Mouse (Mus musculus) CH12.LX (cell line): ENCODE measurements around the gene Tyrp1. TPM values are rescaled to one million over a fixed set of nuclear protein-coding genes. Genes with fewer than 3 reads are reported as not detected.

Source experiments
- DNase-seq: peaks from one replicate; pipeline ENCODE4 v3.0.0-alpha.2; 2013; ENCODE audit errors: extremely low read depth
- H3K27ac ChIP-seq: 2 replicates; pipeline ENCODE4 v1.5.1; 2012; ENCODE audit warnings: low read depth, mild to moderate bottlenecking, control low read depth, moderate library complexity; ENCODE audit not compliant: insufficient read depth
- H3K27me3 ChIP-seq: replicated peaks from 2 replicates; pipeline ENCODE3; 2012; ENCODE audit warnings: inconsistent platforms
- H3K36me3 ChIP-seq, 2 experiments: replicated peaks in 1 of 2; 2 replicates each; pipeline versions ENCODE3 to v1.6.1; 2012; ENCODE audit warnings: inconsistent platforms in 1 of 2, low read length in 1 of 2, mild to moderate bottlenecking in 1 of 2, mixed read lengths in 1 of 2, moderate library complexity in 1 of 2; ENCODE audit not compliant: control insufficient read depth in 1 of 2, insufficient read depth in 1 of 2
- H3K4me1 ChIP-seq, 2 experiments: 2 replicates each; pipeline ENCODE4 v1.6.1; 2012; ENCODE audit warnings: inconsistent platforms in 1 of 2, moderate library complexity in 1 of 2; ENCODE audit not compliant: insufficient read depth in 2 of 2, control insufficient read depth in 1 of 2
- H3K4me2 ChIP-seq: 2 replicates; pipeline ENCODE4 v1.6.1; 2012; ENCODE audit warnings: low read depth, mild to moderate bottlenecking, control low read depth; ENCODE audit not compliant: poor library complexity, insufficient read depth, severe bottlenecking
- H3K4me3 ChIP-seq, 3 experiments: fragments of 150-350 bp in 1 of 3; sonication (generic) in 1 of 3; replicated peaks in 1 of 3; 2 replicates each; pipeline versions ENCODE3 to v1.5.1; 2011 to 2012; ENCODE audit warnings: low read depth in 2 of 3, low read length in 2 of 3, mild to moderate bottlenecking in 2 of 3, moderate library complexity in 2 of 3, control low read depth in 1 of 3, improper control_type of control experiment in 1 of 3, inconsistent platforms in 1 of 3, mixed read lengths in 1 of 3; ENCODE audit not compliant: poor library complexity in 1 of 3
- H3K79me2 ChIP-seq: replicated peaks from 2 replicates; pipeline ENCODE4 v1.6.1; 2012; ENCODE audit warnings: mild to moderate bottlenecking, moderate library complexity; ENCODE audit not compliant: control insufficient read depth, poor library complexity, insufficient read depth, severe bottlenecking; ENCODE audit errors: extremely low read depth
- H3K9ac ChIP-seq: 2 replicates; pipeline ENCODE4 v1.6.1; 2012; ENCODE audit warnings: low read depth, mild to moderate bottlenecking, control low read depth, moderate library complexity; ENCODE audit not compliant: insufficient read depth
- H3K9me3 ChIP-seq: replicated peaks from 2 replicates; pipeline ENCODE3; 2012; ENCODE audit warnings: low read length, inconsistent platforms, mixed read lengths
- CHD2 ChIP-seq: IDR thresholded peaks from 2 replicates; pipeline ENCODE4 v1.6.1; 2011; ENCODE audit warnings: low read length, improper control_type of control experiment
- ELF1 ChIP-seq: IDR thresholded peaks from 2 replicates; pipeline ENCODE4 v1.6.1; 2014; ENCODE audit warnings: low read depth, mild to moderate bottlenecking, inconsistent platforms, low read length, improper control_type of control experiment
- ETS1 ChIP-seq: conservative IDR thresholded peaks from 2 replicates; pipeline ENCODE4 v1.6.1; 2012; ENCODE audit warnings: low read depth, mild to moderate bottlenecking, inconsistent platforms, low read length, improper control_type of control experiment, moderate library complexity
- IRF4 ChIP-seq: IDR thresholded peaks from 2 replicates; pipeline ENCODE4 v1.6.1; 2014; ENCODE audit warnings: low read depth, mild to moderate bottlenecking, inconsistent platforms, low read length, improper control_type of control experiment
- JUN ChIP-seq: IDR thresholded peaks from 2 replicates; pipeline ENCODE4 v1.6.1; 2011; ENCODE audit warnings: low read depth, mild to moderate bottlenecking, low read length, improper control_type of control experiment, moderate library complexity; ENCODE audit not compliant: insufficient read depth
- JUND ChIP-seq: conservative IDR thresholded peaks from 2 replicates; pipeline ENCODE4 v1.6.1; 2011; ENCODE audit warnings: low read depth, low read length, improper control_type of control experiment
- MAFK ChIP-seq: IDR thresholded peaks from 2 replicates; pipeline ENCODE4 v1.6.1; 2011; ENCODE audit warnings: low read length, improper control_type of control experiment; ENCODE audit not compliant: insufficient replicate concordance
- MAX ChIP-seq: IDR thresholded peaks from 2 replicates; pipeline ENCODE4 v1.6.1; 2011; ENCODE audit warnings: low read length, improper control_type of control experiment
- NELFE ChIP-seq: IDR thresholded peaks from 2 replicates; pipeline ENCODE4 v1.6.1; 2011; ENCODE audit warnings: low read depth, low read length, improper control_type of control experiment
- NRF1 ChIP-seq: IDR thresholded peaks from 2 replicates; pipeline ENCODE4 v1.6.1; 2014; ENCODE audit warnings: low read depth, mild to moderate bottlenecking, inconsistent platforms, low read length, improper control_type of control experiment, moderate library complexity
- PAX5 ChIP-seq: IDR thresholded peaks from 2 replicates; pipeline ENCODE4 v1.6.1; 2012; ENCODE audit warnings: low read length, inconsistent platforms, mixed read lengths
- POLR2A ChIP-seq: IDR thresholded peaks from 2 replicates; pipeline ENCODE4 v1.6.1; 2011; ENCODE audit warnings: low read depth, mild to moderate bottlenecking, improper control_type of control experiment, low read length
- RAD21 ChIP-seq: IDR thresholded peaks from 2 replicates; pipeline ENCODE4 v1.6.1; 2011; ENCODE audit warnings: low read depth, mild to moderate bottlenecking, low read length, improper control_type of control experiment, moderate library complexity
- SIN3A ChIP-seq: IDR thresholded peaks from 2 replicates; pipeline ENCODE4 v1.6.1; 2012; ENCODE audit warnings: low read length, improper control_type of control experiment, inconsistent platforms
- SMC3 ChIP-seq: IDR thresholded peaks from 2 replicates; pipeline ENCODE4 v1.6.1; 2011; ENCODE audit warnings: low read depth, low read length, improper control_type of control experiment
- TCF12 ChIP-seq: IDR thresholded peaks from 2 replicates; pipeline ENCODE4 v1.6.1; 2014; ENCODE audit warnings: low read depth, mild to moderate bottlenecking, inconsistent platforms, low read length, improper control_type of control experiment
- UBTF ChIP-seq: IDR thresholded peaks from 2 replicates; pipeline ENCODE4 v1.6.1; 2012; ENCODE audit warnings: low read depth, mild to moderate bottlenecking, inconsistent platforms, low read length, improper control_type of control experiment, moderate library complexity
- USF1 ChIP-seq: IDR thresholded peaks from 2 replicates; pipeline ENCODE4 v1.6.1; 2014; ENCODE audit warnings: low read depth, mild to moderate bottlenecking, inconsistent platforms, low read length, improper control_type of control experiment
- USF2 ChIP-seq: conservative IDR thresholded peaks from 2 replicates; pipeline ENCODE4 v1.6.1; 2011; ENCODE audit warnings: low read depth, low read length, improper control_type of control experiment
- ZKSCAN1 ChIP-seq: IDR thresholded peaks from 2 replicates; pipeline ENCODE4 v1.6.1; 2012; ENCODE audit warnings: low read depth, inconsistent platforms, low read length, improper control_type of control experiment, borderline replicate concordance
- ZMIZ1 ChIP-seq: IDR thresholded peaks from 2 replicates; pipeline ENCODE4 v1.6.1; 2012; ENCODE audit warnings: low read depth, mild to moderate bottlenecking, inconsistent platforms, low read length, improper control_type of control experiment
- ZNF384 ChIP-seq: IDR thresholded peaks from 2 replicates; pipeline ENCODE4 v1.6.1; 2012; ENCODE audit warnings: low read depth, low read length, improper control_type of control experiment, inconsistent platforms
- dilution Hi-C: fragments of 300-500 bp; cut with MboI; formaldehyde crosslinking; loops from 2 replicates; pipeline ENCODE4 v1.14.3; 2020; ENCODE audit warnings: low sequenced_read_pairs; ENCODE audit not compliant: extremely low pct_unique_long_range_greater_than_20kb, extremely low pct_ligation_motif_present
- in situ Hi-C: fragments of 300-500 bp; cut with MboI; formaldehyde crosslinking; loops from 3 replicates; pipeline ENCODE4 v1.14.3; 2019; ENCODE audit warnings: low sequenced_read_pairs, low pct_ligation_motif_present, low pct_unique_long_range_greater_than_20kb, mixed read lengths
- polyA plus RNA-seq: library from polyadenylated mRNA; unstranded; fragments of >175 nt; gene quantifications from 2 replicates; pipeline ENCODE4 v1.2.1, GENCODE M21; 2012; ENCODE audit warnings: low read depth; ENCODE audit not compliant: insufficient read length
- total RNA-seq, 2 experiments: library from RNA; depleted of rRNA; stranded (reverse); fragments of 300-350 nt in 1 of 2; fragments of >200 nt in 1 of 2; gene quantifications; 2 replicates each; pipeline ENCODE4 v1.2.3; 2012 to 2014

Tyrp1 gene
- total and polyA plus RNA-seq, 3 experiments = not detected

DNA sequence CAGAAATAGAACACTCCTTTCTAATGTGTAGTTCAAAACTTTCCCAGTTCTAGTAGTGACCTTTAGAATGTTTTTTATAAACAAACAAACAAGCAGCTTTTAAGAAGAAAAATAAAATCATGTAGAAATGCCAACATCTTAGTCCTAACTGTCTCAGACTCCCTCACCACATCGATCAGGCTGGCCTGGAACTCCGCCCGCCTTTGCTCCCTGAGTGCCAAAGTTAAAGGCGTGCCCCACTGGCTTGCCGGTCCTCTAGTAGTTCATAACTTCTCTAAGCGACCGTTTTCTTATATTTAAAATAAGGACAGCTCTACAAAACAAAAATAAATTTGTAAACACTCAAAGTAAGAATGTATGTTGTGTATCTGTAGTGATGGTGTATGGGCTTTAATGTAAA is 30.0 kb downstream of the Tyrp1 start:
- H3K79me2 ChIP-seq = no peaks in the 10 kb centered on the region
- H3K27me3 ChIP-seq = no peaks in the 10 kb centered on the region
- no peak for TF ChIP-seq RAD21
- TF ChIP-seq JUND = no peak
- no peak for TF ChIP-seq POLR2A
- no peak for TF ChIP-seq IRF4
- no peak for TF ChIP-seq ELF1
- in situ Hi-C loops (no loop called here), dilution Hi-C loops (no loop called here)
- peaks cover 32% of the 10 kb centered on the region for H3K9me3 ChIP-seq
- no peak overlapping the region for H3K27ac ChIP-seq
- no peaks in the 10 kb centered on the region for H3K4me1 ChIP-seq
- H3K36me3 ChIP-seq = no peaks in the 10 kb centered on the region
- no peak for DNase-seq
- H3K4me2 ChIP-seq = no peak overlapping the region
- no peak overlapping the region for H3K4me3 ChIP-seq
- no peak overlapping the region for H3K9ac ChIP-seq

DNA sequence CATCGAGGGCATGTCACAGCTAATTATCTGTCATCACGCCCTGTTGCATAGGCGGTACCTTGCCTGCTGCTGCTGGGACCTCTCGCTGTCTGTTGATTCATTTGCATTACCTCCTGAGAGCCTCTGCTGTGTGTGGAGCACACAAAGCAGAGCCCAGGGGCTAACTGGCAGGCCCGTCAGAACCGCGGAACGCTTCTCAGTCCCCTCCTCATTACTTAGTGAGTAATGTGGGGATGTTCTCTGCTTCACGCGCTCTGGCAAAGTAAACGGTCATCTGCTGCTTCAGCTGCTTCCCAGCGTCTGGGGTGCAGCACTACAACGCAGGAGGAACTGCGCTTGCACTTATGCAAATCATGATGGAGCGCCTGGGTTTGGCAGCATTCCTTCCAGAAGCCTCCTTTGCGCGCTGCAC is 30.6 kb downstream of the Tyrp1 start:
- H3K9me3 ChIP-seq = peaks cover 37% of the 10 kb centered on the region
- DNase-seq = no peak
- no peaks in the 10 kb centered on the region for H3K79me2 ChIP-seq
- H3K36me3 ChIP-seq = no peaks in the 10 kb centered on the region
- no peak overlapping the region for H3K4me3 ChIP-seq
- no peak overlapping the region for H3K9ac ChIP-seq
- in situ Hi-C loops (no loop called here), dilution Hi-C loops (no loop called here)
- H3K4me2 ChIP-seq = no peak overlapping the region
- no peaks in the 10 kb centered on the region for H3K27me3 ChIP-seq
- H3K4me1 ChIP-seq = no peaks in the 10 kb centered on the region
- no peak overlapping the region for H3K27ac ChIP-seq
- TF ChIP-seq ZKSCAN1 = no peak
- TF ChIP-seq MAFK = no peak
- no peak for TF ChIP-seq CHD2
- no peak for TF ChIP-seq ZNF384
- no peak for TF ChIP-seq USF1
- TF ChIP-seq POLR2A = no peak
- TF ChIP-seq IRF4 = no peak
- no peak for TF ChIP-seq ZMIZ1
- no peak for TF ChIP-seq TCF12
- no peak for TF ChIP-seq PAX5
- no peak for TF ChIP-seq SIN3A
- no peak for TF ChIP-seq UBTF
- no peak for TF ChIP-seq NRF1
- TF ChIP-seq MAX = no peak
- TF ChIP-seq ETS1 = no peak
- TF ChIP-seq ELF1 = no peak
- TF ChIP-seq USF2 = no peak
- TF ChIP-seq JUN = no peak
- TF ChIP-seq NELFE = no peak
- no peak for TF ChIP-seq SMC3
